Mouse (Mus musculus) bone marrow, adult 2 months (tissue): Measurements from ENCODE around the gene Etv6.

Experiments used
- CTCF ChIP-seq: fragments of 200-500 bp; IDR thresholded peaks from 2 replicates; pipeline ENCODE4 v1.5.1; 2011; ENCODE audit warnings: low read length, control low read depth; ENCODE audit not compliant: control insufficient read depth, insufficient read depth
- POLR2A ChIP-seq: fragments of 200-500 bp; IDR thresholded peaks from 2 replicates; pipeline ENCODE4 v1.6.1; 2011; ENCODE audit warnings: low read depth, mild to moderate bottlenecking, control low read depth, low read length, borderline replicate concordance; ENCODE audit not compliant: control insufficient read depth

DNA sequence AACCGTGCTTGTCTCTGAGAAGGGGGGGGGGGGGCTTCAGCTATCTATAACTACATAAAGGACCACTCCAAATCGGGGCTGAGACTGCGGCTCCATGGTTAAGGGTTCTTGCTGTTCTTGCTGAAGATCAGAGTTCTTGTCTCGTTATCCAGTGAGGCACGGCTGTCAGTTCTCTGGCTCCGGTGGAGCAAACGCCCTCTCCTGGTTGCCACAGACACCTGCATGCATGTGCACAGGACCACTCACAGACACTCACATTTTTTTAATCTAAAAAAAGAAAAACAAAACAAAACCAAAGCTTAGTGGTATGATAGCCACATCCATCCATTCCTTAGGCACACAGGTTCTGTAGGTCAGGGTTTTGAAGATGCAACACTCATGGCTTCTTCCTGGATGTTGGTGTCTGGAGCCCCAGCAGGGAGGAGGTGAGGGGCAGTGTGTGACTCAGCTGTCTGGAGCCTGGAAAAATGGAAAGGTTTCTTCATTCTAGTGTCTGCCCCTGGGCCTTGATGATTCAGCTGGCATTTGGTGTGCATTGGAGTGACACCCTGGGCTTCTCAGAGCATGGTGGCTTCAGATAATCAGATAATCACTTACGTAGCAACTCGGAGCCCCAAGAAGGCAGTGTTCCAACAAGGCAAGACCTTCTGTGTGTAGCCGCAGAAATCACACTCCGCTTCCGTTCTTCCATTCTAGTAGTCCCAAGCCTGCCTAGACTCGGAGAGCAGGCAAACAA lies 262.6 kb downstream of the Etv6 start:
- peak; percentile 24; the same call in 1 of the 2 replicates for TF ChIP-seq CTCF
- TF ChIP-seq POLR2A: no peak
